Mouse (Mus musculus) cerebellum, adult 18-20 months (tissue): ENCODE results near the gene Hdc.

Experiments used
- DNase-seq, 2 experiments: peaks; one replicate each; pipeline ENCODE4 v3.0.0; 2021

Gene Hdc

GRCm38 (mm10) chr2:126551244-126551890 lies 67.7 kb downstream of the Hdc start:
- no peak for DNase-seq

GRCm38 (mm10) chr2:126549681-126550080 lies 69.4 kb downstream of the Hdc start:
- DNase-seq, result no peak

- no peak for DNase-seq
Observed at GRCm38 (mm10) chr2:126546392-126546791, 72.7 kb downstream of the Hdc start.

- DNase-seq, result no peak
Observed at GRCm38 (mm10) chr2:126545297-126545696, 73.8 kb downstream of the Hdc start.
